Mouse (Mus musculus) gastrocnemius, postnatal 25 days (tissue): ENCODE measurements around the gene Mblac1. TPM values are rescaled to one million over a fixed set of nuclear protein-coding genes. Genes with fewer than 3 reads are reported as not detected.
A peak's percentile ranks its signal among the peaks of the same experiment; 100 is the strongest.

Experiments used
- DNase-seq: peaks from one replicate; pipeline ENCODE4 v3.0.0; 2022
- long read RNA-seq, 2 experiments: library from polyadenylated mRNA; stranded (forward); transcript quantifications; one replicate each; pipeline ENCODE4 v2.0.0; 2021
- total RNA-seq, 2 experiments: library from RNA; stranded (reverse); gene quantifications; 1 replicate in 1 of 2; 2 replicates in 1 of 2; pipeline ENCODE4 v1.2.3; 2021

Mblac1 gene
- total RNA-seq = 1 to 10 TPM; 1.6 to 2.1 TPM
- long read RNA-seq, experiment 1, partial matches to known transcripts = 0 of 1 reads
- long read RNA-seq, experiment 1, other reads (novel, unspliced or antisense) = 0 of 1 reads
- long read RNA-seq, experiment 2, transcript Mblac1-201 (1 exons, 1,308 nt) = major isoform, 6 of 6 reads
- long read RNA-seq, experiment 2, partial matches to known transcripts = 0 of 6 reads
- long read RNA-seq, experiment 2, other reads (novel, unspliced or antisense) = 0 of 6 reads

DNA sequence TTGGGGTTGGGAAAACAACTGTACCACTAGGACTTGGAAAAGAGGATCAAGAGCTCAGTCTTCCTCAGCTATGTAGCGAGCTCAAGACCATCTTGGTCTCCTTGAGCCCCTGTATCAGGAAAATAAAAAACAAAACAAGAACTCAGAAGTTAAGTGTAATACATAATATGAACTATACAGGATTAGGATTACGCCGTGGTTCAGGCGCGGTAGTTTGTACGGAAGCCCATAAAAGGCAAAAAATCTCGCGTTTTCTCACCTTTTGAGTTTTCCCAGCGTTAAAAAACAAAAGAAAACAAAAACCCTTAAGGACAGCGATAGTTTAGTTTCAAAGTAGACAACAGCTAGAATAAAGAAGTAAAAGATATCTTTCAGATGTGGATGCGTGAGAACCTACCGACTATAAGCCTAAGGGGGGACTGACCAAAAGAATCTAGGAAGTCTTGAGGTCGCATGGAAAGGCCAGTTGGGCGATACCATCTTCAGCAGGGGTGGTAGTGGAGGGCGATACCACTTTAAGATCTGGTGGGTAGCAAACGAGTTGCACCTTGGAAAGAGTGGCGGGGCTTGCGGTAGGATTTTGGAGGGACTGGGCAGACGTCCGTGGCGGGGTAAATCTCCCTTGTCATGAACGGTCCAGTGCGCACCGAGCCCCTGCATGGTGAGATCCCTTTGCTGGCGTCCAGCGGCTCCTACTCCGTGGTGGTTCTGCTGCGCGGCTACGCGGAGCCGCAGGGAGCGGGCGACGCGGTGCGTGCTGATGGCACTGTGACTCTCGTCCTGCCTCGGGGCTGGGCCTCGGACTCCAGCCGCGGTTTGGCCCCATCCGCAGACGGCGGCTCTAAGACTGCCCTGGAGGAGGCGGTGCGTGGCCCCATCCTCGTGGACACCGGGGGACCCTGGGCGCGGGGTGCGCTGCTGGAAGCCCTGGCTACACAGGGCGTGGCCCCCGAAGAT is at the start of gene Mblac1:
Gene Mblac1 (plus strand): TSS at position 544 of the 957 bp plus-strand sequence.
- DNase-seq = peak; percentile 81

DNA sequence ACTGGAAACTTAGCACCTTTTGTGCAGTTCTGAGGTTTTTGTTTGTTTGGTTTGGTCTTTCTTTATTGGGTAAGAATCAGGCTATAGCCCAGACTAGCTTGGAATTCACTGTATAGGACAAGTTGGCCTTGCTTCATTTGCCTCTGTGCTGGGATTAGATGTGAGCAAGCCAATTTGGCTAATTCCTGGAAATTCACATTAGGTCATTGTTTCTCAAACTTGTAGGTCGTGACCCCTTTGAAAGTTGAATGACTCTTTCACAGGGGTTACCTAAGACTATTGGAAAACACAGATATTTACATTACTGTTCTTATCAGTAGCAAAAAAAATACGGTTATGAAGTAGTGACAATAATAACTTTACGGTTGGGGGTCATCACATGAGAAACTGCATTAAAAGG is 39.7 kb upstream of the Mblac1 start:
- DNase-seq = no peak

DNA sequence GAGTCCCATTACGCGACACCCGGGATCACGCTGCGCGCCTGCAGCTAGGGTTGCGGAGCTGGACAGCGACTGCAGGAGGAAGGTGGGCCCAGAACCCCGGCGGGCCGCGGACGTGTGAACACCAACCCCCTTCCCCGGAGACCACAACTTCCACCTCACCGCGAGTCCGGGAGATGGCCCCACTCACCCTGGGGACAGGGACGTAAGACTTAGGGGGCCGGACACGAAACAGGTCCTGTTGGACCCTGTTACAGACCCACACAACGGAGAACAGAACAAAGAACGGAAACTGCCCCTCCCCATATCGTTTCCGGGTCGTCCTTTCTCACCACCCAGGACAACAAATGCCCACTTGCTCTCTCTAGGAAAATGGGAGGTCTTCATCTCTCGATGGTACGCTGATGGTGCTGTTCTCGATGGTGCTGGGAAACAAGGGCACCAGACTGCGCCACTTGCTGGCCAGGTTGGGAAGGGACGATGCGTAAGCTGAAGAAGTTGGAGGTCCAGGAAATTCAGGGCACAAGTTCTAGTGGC is 38.6 kb upstream of the Mblac1 start, which contains the start of gene Zfp113:
Gene Zfp113 (minus strand): TSS at position 302 of the 534 bp plus-strand sequence.
- peak; percentile 85 for DNase-seq

DNA sequence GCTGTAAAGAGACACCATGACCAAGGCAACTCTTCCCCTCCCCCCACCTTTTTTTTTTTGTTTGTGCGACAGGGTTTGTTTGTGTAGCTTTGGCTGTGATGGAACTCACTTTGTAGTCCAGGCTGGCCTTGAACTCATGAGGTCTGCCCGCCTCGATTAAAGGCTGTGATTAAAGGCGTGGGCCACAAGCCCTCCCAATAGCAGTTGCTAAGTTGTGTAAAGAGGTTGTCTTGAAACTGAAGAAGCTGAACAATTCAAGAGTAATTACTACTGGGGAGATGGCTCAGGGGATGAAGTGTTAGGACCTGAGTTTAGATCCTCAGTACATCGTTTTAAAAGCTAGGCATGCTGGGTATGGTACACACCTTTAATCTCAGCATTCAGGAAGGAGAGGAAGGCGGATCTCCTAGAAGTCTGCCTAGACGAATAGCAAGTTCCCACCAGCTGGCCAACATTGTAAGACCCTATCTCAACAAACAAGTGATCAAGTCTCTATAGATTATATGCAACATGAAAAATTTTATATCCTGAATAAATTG is 33.8 kb upstream of the Mblac1 start:
- no peak for DNase-seq

DNA sequence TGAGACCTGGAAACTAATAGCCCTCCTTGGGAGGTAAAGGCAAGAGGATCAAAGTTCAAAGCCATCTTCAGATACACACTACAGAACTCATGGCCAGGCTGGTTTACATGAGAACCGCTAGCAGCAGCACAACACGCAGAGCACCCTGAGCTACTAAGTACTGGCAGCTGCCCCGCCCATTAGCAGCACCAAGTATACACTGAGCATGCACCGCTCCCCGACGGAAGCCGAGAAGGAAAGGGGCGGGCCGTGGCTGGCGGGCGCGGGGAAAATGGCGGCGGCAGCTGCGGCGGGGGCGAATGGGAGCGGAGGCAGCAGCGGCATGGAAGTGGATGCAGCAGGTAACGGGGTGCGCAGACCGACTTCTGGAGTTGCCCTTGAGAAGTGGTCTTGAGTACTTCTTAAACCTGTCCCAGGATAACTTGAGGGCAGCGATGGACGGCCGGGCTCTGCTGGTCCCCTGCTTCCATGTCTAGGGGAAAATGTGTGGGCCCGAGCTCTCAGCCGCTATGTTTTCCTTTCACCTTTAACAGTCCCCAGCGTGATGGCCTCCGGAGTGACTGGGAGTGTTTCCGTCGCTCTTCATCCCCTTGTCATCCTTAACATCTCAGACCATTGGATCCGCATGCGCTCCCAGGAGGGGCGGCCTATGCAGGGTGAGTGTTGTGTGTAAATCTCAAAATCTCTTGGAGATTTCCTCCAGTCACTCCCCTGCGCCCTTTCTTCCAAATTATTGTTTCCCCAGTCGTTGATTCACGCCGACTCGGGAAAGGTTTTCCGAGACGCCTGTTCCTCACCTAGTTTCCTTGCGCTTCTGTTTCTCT is 33.1 kb upstream of the Mblac1 start, which contains the start of gene Cops6:
Gene Cops6 (plus strand): TSS at position 230 of the 824 bp plus-strand sequence.
- DNase-seq = peak; percentile 93

DNA sequence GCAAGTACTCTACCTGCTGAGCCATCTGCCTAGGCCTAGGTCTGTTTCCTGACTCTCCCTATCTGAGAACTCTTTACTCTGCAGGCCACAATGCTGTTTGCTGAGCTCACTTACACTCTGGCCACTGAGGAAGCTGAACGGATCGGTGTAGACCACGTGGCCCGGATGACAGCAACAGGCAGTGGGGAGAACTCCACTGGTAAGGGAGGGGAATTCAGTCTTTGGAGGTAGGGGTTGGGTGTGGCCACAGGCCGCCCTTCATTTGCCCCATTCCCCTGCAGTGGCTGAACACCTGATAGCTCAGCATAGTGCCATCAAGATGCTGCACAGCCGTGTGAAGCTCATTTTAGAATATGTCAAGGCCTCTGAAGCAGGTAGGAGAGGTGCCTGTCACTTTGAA is 31.1 kb upstream of the Mblac1 start:
- no peak for DNase-seq

DNA sequence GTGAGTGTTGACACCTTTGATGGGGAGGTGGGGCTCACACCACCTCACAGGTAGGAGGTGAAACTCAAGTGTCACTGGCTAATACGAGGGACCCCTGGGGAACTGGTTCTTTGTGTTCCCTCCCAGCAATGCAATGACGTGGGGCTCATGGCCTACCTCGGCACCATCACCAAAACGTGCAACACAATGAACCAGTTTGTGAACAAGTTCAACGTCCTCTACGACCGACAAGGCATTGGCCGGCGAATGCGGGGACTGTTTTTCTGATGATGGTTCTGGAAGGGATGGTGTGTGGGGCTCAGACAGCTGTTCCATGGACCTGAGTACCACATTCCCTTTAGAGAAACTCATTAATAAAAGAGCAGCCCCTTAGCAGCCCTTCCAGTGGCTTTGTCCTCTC is 30.5 kb upstream of the Mblac1 start:
- no peak for DNase-seq

DNA sequence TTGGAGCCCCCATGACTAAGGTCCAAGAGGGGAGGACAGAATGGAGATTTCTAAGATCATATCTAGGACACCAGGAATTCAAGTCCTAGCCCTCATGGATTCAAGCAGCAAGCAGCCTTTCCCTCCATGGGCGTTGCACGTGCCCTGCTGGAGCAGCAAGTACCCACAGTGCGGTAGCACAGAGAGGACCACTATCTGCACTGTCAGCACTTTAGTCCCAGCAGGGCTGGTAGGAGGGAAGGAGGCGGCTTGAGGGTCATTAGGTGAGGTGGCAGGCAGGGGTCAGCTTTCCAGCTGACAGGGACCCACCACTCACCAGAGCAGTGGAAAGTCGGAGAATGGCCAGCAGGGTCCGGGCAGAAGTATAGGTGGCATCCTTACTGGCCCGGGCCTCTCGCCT is 28.5 kb upstream of the Mblac1 start:
- no peak for DNase-seq

DNA sequence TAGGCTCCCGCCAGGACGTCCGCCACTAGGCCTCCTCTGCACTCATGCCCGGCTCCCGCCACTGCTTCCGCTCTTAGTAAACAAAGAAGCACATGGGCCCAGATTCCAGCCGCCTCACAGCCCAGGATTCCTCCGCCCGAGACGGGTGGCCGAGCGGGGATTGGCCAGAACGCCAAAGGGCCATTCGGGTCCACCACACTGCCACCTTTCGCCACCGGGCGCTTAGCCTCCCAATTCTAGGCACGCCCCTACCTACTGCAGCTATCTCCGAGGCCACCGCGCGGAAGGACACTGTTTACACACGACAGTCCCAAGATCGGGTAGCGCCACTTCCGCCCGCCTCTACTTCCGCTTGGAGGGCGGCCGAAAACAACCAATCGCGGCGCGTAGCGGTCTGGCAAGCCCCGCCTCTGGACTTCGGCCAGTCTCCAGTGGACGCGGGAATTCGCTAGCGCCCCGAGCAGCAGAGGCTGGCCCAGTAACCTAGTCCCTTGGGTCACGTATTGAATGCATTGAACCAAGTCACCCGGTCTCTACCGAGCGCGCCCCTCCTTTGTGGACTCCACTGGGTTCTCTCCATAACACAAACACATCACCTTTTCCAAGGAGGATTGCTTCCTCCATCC is 23.1 kb upstream of the Mblac1 start:
- DNase-seq = peak; percentile 94

DNA sequence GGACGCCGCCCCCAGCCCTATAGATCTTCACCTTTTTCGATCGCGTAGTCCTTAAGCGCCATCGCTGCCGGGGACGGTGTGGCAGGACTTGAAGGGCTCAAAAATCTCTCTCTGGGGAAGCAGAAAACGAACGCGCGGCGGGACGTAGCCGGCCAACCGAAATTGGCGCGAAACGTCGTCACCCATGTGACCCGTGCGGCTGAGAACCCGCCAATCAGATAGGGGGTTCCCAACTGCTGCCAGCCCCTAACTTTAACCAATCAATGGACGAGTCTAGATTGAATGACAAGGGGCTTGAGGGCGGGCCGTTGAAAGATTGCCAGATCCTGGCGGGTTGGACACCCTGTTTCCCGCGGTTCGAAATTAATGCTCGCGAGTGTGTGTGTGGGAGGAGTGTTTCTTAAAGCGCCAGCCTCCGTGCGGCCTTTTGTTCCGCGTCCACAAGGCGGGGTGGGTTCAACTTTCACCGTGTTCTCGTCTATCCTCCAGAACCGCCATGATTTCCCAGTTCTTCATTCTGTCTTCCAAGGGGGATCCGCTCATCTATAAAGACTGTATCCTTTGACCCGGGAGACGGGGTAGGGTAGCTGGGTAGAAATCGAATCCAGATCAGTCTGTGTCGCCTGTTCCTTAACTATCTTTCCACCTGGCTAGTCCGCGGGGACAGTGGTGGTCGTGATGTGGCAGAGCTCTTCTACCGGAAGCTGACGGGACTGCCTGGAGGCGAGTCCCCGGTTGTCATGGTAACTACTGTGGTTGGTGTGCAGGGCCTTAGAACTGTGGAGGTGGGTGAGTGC is 22.2 kb upstream of the Mblac1 start, which contains the start of the genes Ap4m1 and Mcm7:
Gene Ap4m1 (plus strand): TSS at position 308 of the 797 bp plus-strand sequence.
Gene Mcm7 (minus strand): TSS at position 728 of the 797 bp plus-strand sequence.
- peak; percentile 97 for DNase-seq

DNA sequence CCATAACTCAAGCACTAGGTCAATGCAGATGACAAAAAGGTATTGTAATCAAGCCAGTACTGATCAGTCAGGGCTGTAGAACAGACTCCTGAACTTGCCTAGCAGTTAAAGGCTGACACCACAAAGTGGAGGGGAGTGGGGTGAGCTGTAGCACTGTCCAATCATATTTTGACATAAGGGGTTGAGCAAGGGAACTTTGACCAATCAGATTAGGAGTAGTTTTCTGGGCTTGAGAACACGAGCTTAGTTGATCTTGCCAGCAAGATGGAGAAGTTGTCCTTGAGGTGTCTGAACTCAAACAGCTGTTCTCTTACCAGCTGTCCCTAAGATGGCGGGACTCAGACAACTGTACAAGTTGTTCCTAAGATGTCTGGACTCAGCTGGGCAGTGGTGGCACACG is 20.9 kb upstream of the Mblac1 start:
- no peak for DNase-seq

DNA sequence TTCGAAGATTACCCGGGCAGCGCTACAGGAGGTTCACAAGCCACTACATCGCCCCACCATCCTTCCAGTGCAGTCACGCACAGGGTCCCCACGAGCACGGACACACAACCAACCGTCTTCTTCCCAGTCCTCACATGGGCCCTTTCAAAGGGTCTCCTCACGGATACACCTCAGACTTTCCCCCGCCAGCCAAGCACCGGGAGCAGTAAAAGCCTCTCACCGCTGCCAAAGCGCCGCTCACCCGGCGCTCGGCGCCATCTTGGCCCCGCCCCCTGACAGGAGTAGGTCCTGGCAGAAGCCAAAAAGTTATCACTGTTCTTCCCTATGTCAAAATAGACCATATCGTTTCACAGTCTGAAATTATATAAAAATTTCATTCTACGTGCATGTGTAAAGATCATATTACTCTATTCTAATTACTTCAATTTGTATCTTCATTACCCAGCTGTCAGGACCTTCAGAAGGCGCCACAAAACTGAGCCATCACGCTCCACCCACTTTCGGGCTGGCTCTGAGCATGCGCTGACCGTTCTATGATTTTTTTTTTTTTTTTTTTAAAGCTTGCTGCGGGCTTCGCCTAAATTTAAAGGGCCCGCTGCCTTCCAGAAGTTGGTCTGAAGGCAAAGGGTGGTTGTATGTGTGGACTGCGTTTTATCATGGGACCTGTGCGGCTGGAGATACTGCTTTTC is 7.0 kb upstream of the Mblac1 start, which contains the start of the genes Taf6 and Cnpy4:
Gene Taf6 (minus strand): TSS at position 502 of the 689 bp plus-strand sequence.
Gene Cnpy4 (plus strand): TSS at position 536 of the 689 bp plus-strand sequence.
- peak; percentile 85 for DNase-seq

DNA sequence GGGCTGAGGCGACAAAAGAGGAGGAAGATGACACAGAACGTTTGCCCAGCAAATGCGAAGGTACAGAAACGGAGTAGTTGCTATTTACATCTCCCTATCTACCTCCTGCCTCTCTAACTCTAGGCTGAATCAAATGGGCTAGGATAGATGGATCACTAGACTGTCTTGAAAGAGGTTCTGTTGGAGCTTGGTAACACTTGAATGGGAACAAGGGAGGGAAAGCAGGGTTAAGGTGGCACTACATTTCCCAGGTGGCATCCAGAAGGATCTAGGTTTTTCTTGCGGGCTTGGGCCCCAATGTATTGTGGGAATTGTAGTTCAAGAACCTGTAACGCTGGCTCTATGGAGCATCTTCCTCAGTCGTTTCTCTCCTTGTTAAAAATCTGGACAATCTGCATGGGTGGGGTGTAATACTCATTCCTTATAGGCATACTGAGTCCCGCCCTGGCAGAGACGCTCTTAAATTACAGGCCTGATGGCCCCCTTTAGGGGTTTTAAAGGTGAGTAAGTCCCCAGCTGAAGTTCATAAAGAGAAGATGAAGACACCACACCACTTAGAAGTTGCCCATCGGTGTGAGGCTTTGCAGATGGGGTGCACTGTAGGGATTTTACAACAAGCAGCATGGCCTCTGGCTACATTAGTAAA is 6.3 kb upstream of the Mblac1 start:
- DNase-seq = peak; percentile 72

DNA sequence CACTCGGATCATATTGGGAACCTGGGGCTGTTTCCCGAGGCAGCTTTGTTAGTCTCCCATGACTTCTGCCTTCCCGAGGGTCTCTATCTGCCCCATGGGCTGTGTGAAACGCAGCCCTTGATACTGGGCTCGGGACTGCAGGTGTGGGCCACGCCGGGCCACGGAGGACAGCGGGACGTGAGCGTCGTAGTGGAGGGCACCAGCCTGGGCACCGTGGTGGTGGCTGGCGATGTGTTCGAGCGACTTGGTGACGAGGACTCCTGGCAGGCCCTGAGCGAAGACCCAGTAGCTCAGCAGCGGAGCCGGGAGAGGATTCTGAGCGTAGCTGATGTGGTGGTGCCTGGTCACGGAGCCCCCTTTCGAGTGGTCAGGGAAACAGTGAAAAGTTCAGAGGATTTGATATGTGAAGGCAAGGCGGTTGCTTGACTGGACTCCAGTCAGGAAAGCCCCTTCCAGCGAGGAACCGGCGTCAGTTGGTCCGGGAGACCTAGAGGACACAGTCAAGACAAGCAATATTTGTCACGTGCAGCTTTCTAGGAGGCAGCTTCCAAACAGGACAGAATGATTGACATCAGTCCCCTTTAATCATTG is 736 bp downstream of the Mblac1 start:
- DNase-seq = no peak

DNA sequence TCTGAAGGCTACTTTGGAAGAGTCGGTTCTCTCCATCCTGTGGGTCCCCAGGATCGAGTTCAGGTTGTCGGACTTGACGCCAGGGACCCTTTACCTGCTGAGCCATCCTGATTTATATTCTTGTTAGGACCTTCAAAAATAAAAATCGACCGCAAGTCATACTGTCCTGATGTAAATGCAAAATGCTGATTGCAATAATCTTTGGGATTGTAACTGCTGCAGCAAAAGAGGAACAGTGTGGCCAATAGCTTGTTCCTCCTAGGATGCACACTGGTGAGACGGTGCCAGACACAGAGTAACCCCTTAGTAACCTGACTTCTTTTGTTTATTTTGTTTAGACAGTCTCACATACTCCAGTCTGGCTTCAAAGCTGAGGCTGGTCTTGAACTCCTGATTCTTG is 1.3 kb downstream of the Mblac1 start:
- no peak for DNase-seq

DNA sequence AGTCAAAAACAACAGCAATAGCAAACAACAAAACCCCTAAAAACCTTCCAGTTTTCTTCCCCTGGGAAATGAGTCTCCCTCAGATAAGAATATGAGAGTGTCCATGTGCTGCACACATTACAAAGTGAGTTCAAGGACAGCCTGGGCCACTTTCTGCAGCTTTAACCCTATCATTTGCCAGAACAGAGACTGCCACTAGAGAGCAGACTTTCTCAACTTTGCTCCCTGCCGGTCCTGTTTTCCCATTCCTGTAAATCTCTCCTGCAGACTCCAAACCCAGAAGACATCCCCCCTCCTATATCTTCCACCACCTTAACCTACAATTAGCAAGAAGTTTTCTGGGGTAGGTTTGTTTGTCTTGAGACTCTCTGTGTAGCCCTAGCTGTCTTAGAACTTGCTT is 5.5 kb downstream of the Mblac1 start:
- no peak for DNase-seq

DNA sequence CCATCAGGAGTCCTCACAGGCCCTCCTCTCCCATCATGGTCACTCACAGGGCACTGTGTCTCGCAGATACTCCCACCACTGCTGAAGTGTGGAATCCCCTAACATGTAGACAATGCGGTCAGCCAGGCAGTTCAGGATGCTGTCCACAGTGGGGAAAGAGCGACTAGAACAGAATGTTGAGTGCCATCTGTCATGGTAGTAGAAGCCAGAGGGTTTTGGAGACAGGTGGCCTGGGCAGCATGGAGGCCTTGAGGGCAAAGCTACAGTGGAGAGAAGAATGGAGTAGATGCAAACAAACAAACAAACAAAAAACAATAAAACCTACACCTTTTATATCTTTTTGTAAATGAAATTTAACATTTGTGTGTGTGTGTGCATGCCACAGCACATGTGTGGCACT is 8.0 kb downstream of the Mblac1 start:
- no peak for DNase-seq

DNA sequence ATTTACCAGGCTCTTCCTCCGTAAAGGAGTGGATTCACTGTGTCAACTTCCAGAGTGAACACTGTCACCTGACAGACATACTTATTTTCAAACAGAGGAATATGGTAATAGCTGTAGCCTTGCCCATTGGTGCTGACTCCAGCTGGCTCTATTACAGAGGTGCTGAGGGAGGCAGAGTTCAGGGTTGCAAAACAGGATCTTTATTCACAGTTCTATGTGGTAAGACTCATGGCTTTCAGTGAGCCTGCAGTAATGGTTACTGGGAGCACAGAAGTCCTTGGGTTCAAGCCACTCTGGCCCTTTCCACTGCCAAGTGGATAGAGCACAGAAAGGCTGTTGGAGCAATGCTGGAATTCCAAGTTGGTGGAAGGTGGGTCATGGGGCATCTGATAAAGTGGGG is 13.1 kb downstream of the Mblac1 start:
- DNase-seq = no peak
